Mouse (Mus musculus): ENCODE measurements at regions not wholly inside any gene's neighbourhood (a gene's known extent, or its start where the extent isn't known, plus 50 kb on each side); places are given as distances from the start of the nearest gene placed in this dataset.

DNA sequence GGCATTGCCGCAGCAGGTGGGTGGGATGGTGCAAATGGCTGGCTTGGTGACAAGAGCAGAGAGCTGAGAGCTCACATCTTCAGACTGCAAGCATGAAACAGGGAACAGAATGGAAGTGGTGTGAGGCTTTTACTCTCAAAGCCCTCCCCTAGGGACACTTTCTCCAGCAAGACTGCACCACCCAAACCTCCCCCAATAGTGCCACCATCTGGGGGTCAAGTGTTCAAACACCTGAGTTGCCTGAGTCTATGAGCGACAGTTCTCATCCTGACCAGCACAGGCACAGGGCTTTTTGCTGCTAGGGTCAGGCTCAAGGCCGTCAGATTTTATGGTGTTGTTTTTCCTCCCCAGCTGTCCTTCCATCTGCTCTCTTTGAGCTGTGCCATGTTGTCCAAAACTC, 337.9 kb upstream of the Eif4g2 start:
- DNase-seq (ENCODE audit: low spot score in 2 of 2): no peak

DNA sequence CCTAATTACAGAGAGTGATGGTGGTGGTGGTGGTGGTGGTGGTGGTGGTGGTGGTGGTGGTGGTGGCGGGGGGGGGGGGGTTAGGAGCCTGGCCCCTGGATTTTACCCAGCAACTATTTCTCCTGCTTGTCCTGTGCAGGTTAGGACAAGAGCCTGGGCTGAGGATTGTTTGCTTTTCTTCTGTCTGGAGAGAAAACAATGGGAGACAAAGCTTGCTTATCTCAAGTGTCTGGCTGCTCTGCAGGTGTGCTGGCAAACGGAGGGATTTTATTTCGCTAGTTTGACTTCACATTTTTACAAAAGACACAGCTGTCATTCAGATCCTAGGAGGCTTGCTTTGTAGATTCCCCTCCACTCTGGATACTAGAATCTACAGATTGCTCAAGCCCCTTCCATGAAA, 334.9 kb upstream of the Eif4g2 start:
- no peak for DNase-seq (ENCODE audit: low spot score in 2 of 2)

- no peak for DNase-seq (ENCODE audit: low spot score in 2 of 2)
Observed at GRCm38 (mm10) chr7:111416061-111416460, 333.2 kb upstream of the Eif4g2 start.

DNA sequence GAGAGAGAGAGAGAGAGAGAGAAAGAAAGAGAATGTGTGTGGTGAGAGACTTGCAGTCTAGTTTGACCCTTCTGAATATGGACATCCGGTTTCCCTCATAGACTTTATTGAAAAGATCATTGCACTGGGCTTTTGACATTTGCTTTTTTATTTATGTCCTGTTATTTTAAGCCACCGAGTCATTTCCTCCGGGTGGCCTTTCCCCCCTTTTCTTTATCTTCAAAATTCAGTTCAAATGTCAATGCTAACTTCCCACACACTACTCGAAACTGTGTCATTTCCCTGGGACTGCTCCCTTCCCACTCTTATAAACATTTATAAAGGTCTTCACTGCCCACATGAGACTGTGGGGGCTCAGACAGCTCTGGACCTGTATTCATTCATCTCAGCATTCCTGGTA, 330.9 kb upstream of the Eif4g2 start:
- DNase-seq (ENCODE audit: low spot score in 2 of 2): no peak

DNA sequence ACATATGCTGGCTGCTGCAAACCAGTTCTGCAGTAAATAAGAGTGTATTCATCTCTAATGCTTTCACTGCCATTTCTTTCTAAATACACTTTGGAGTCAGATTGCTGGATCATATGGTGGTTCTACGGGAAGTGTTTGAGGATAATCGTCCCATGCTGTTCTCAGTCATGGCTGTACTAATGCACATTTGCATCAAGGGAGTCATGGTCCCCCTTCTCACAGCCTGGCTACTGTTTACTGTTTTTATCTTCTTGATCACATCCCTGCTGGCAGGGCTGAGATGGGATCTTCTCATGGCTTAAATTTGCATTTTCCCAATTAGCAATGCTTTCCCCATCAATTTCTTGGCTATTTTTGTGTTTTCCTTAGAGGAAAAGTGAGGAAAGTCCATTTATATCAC, 330.1 kb upstream of the Eif4g2 start:
- no peak for DNase-seq (ENCODE audit: low spot score in 2 of 2)

- DNase-seq (ENCODE audit: low spot score in 2 of 2): no peak
Observed at GRCm38 (mm10) chr7:111411386-111411960, 328.6 kb upstream of the Eif4g2 start.

DNA sequence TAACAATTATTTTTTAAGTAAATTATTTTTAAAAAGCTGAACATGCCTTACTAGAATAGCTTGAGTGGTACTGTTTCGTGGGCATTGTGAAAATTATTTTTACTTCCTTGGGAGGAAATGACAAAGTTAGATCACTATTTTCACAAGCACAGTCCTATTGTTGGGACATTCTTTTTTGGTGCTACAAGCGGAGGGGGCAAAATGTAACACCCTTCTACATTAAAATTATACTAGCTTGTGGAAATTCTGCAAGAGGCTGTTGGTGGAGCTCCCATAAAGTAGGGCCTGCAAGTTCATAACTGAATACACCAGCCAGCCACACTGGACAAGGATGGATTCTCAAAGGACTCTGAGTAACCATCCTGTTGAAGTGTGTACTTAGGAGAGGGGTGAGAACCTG, 313.1 kb upstream of the Eif4g2 start:
- DNase-seq (ENCODE audit: low spot score in 2 of 2): no peak

DNA sequence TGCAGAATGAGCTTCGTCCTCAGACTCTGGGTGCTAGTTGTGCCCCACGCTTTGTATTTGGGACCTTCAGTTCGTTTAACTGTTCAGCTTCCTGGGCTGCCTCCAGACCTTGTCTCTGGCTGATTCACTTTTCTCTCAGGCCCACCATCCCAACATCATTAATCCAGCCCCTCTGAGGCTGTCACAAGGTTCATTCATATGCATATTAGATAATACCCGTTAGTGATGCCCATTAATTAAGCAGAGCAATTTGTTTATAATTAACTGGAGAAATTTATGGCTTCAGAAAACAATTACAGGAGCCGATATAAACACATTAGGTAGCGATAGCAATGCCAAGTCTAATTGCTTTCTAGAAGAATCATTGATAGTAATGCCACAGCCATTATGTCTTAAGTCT, 312.3 kb upstream of the Eif4g2 start:
- no peak for DNase-seq (ENCODE audit: low spot score in 2 of 2)

DNA sequence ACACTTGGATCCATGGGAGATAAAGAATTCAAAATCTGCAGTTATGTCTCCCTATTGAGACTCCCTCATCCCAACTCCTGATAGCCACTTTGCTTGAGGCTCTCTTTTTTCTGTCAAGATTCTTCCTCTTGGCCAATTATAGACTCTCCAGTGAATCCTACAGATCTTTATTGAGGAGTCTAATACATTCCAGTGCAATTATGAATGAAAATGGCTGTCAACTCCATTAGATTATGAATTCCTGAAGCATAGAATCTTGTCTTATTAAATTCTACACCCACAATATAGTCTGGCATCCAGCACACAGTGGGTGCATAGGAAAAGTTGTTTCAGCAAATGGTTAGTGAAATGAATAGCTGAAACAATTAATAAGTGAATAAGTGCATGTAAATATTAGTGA, 311.0 kb upstream of the Eif4g2 start:
- DNase-seq (ENCODE audit: low spot score in 2 of 2): no peak

GRCm38 (mm10) chr7:111389690-111390089, 306.9 kb upstream of the Eif4g2 start:
- no peak for DNase-seq (ENCODE audit: low spot score in 2 of 2)

- no peak for DNase-seq (ENCODE audit: low spot score in 2 of 2)
Observed at GRCm38 (mm10) chr7:111374534-111374933, 291.7 kb upstream of the Eif4g2 start.

DNA sequence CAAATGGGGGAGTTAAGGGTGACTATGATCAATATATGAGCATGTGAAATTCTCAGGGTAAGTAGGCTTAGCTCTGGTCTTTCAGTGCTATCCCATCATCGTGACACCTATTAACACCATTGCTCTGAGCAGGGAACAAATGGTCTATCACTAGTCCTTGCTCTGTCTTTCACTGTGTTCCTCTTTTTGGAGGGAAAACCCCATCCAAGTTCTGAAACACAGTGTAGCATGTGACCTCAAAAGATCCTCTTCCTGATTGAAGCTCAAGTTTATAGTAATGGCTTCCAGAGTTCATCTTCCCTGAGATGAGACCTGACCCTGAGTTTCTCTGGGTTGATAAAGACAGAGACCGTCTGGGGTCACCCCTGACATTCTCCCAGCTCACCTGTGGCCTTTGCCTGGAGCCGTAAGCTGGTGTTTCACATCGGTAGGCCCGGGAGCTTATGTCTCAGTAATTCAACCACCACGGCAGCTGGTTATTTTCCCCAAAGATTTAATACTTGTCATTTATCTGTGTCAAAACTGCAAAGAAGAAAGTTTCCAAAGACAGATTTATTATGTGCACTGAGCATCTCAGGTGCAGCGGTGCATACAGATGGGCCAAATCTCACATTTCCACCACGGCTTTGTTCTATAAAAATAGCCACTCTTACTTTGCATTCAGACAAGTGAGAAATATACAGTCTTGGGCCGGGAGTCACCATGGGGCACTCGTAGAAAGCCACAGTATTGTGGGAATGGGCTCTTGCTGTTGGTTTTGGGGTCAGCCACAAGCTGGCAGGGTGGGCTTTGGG, 290.7 kb upstream of the Eif4g2 start:
- DNase-seq (ENCODE audit: low spot score in 2 of 2): no peak

GRCm38 (mm10) chr7:111370421-111370887, 287.6 kb upstream of the Eif4g2 start:
- DNase-seq (ENCODE audit: low spot score in 2 of 2): no peak

DNA sequence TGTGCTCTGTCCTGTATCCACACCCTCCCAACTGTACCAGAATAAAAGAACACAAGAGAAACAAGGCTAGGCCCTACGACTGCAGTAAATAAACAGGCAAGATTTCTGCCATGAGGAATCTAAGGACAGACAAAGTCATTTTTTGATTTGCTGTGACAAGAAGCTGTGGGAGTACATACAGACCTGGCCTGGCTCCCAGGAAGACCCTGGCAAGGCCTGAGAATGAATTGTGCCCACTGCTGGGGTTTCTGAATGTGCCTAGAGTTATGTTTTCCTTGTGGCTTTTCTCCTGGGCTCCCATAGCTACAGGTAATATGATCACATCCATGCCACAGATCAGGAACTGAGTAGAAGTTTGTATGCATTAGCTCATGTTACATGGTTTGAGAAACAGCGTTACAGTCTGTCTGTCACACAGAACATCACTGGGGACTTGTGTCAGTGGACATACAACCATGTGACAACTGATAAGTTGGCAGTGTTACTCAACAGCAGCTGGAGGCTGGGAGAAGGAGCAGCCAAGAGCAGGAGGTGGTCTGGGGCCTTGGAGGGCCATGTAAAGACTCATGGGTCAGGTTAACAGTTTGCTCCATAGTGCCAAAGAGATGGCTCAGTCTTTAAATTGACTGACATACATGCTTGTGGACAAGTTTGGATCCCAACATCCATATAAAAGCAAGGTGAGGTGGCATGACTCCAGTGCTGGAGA, 285.6 kb upstream of the Eif4g2 start:
- no peak for DNase-seq (ENCODE audit: low spot score in 2 of 2)

- DNase-seq (ENCODE audit: low spot score in 2 of 2): no peak
Observed at GRCm38 (mm10) chr7:111366951-111367653, 284.3 kb upstream of the Eif4g2 start.

DNA sequence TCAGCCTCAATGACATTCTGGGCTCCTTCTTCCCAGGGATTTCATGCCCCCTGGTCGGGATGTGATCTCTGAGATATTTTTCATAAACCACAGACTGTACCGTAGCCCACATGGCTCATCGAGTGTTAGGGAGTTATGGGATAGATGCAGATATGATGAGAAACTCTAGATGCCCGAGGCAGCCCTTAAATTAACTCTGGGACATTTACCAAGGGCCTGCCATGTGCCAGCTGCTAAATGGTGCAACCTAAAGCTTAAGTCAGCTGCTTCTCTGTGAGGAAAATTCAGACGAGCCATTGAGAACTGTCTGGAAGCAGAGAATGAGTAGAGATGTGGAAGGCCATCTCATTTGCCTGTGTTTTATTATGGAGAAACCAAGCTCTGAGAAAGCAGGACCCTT, 282.6 kb upstream of the Eif4g2 start:
- no peak for DNase-seq (ENCODE audit: low spot score in 2 of 2)

- DNase-seq (ENCODE audit: low spot score in 2 of 2): no peak
Observed at GRCm38 (mm10) chr7:111363206-111363605, 280.4 kb upstream of the Eif4g2 start.

- DNase-seq (ENCODE audit: low spot score in 2 of 2): no peak
Observed at GRCm38 (mm10) chr7:111362646-111363045, 279.8 kb upstream of the Eif4g2 start.

DNA sequence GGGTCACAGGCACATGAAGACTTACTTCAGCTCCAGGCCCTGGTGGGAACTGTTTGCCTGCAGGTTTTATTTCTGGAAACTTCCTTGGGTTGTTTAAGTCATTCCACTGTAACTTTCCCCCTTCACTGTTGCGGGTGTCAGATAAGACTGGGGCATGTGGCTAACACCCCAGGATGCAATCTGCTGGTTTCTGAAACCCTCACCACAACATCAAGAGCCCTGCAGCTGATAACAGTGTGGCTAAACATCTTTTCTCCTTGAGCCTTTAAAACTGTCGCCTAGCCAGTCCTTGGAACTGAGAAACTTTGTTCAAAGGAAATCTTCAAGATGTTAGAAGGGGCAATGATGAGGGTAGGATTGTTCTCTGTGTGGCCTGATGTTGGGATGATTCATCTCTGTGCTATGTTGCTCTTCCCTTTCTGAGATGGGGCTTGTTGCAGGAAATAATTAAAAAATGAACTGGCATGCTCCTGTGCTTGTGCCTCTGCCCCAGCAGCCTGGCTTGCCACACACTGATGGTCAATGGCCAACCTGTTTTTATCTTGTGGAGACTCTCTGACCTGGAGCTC, 272.3 kb upstream of the Eif4g2 start:
- DNase-seq (ENCODE audit: low spot score in 2 of 2): no peak

DNA sequence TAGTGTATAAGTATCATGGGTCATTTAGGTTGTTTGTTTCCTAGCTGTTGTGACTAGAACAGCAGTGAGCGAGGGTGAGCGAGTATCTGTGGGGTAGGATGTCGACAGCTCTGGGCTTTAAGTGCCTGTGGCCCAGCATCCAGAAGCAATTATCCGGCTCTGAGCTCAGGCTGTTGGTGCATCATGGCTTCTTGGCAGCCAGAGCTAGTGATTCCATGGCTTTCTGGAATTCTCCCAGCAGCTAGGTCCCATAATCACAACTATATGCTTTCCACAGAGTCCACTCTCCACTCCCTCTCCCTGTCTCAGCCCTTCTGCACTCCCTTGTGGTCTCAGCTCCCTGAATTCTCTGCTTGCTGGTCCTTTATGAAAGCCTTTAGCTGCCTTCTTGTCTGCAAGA, 271.2 kb upstream of the Eif4g2 start:
- DNase-seq (ENCODE audit: low spot score in 2 of 2): no peak

DNA sequence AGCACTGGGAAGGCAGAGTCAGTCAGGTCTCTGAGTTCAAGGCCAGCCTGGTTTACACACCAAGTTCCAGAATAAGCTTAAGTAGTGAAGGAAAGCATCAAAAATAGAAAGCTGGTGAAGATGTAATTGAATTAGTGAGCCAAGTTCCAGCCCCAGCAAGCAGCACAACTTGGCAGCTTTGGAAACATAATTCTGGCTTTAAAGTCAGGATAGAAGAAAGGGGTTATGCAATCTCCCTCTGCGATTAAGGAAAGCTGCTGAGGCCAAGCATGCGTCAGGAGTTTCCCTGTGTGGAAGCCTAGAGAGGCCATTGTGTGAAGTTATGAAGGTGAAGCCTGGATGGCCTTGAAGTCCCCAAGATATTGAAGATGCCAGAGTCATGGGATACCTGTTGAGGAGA, 269.3 kb upstream of the Eif4g2 start:
- no peak for DNase-seq (ENCODE audit: low spot score in 2 of 2)

GRCm38 (mm10) chr7:111345117-111345516, 262.3 kb upstream of the Eif4g2 start:
- no peak for DNase-seq (ENCODE audit: low spot score in 2 of 2)
